In genomic region chr15:77014431-77014830, GRCm38 (mm10) we compare ENCODE assay signal across 12 mouse cellular contexts. TPM values are rescaled to one million over a fixed set of nuclear protein-coding genes. Genes with fewer than 3 reads are reported as not detected.
DNase-seq lines count a peak whose midpoint lies in the region; ATAC-seq and TF ChIP-seq lines count a peak whose summit lies in the region.
"Had no signal": no experiment of that assay in that cellular context is flagged by ENCODE, and none has a peak within 500 bp of the region (broad histone marks: within the 10 kb centered on the region; RNA-seq: fewer than 3 reads in every experiment).

No protein-coding gene starts in this region.

- 65% methylated on average over 6 of the region's 6 CpGs for WGBS in hindbrain, embryonic 11.5 days
- 67% methylated on average over 6 of the region's 6 CpGs for WGBS in hindbrain, embryonic 10.5 days
- WGBS in embryonic facial prominence, embryonic 10.5 days: 49% methylated on average over 6 of the region's 6 CpGs
- 75% methylated on average over 6 of the region's 6 CpGs for WGBS in forebrain, postnatal 0 days
- 70% methylated on average over 6 of the region's 6 CpGs for WGBS in limb, embryonic 13.5 days
- 61% methylated on average over 6 of the region's 6 CpGs for WGBS in liver, postnatal 0 days (ENCODE audit: insufficient replicate concordance)

- H3K27ac ChIP-seq in hindbrain, embryonic 11.5 days (ENCODE audit: low read depth, low read length): no peak overlapping the region
- H3K27ac ChIP-seq in hindbrain, embryonic 10.5 days: no peak overlapping the region
- H3K27ac ChIP-seq in embryonic facial prominence, embryonic 10.5 days (replicated peaks): peak overlapping the region; percentile 63
- H3K27ac ChIP-seq in forebrain, postnatal 0 days (ENCODE audit: low read depth, low read length): peak overlapping the region; percentile 72
- H3K27ac ChIP-seq in limb, embryonic 13.5 days: 0 out of 2 replicates have a peak overlapping the region, but pooled peaks have one; percentile 39
- no peak overlapping the region for H3K27ac ChIP-seq in liver, postnatal 0 days (ENCODE audit: low read depth)

- no peak for TF ChIP-seq EP300 in liver, postnatal 0 days (IDR thresholded peaks at IDR 0.05; ENCODE audit: low read depth)

- peaks cover 3% of the 10 kb centered on the region; the same call in 1 of the 2 replicates for H3K4me1 ChIP-seq in hindbrain, embryonic 11.5 days (replicated peaks; ENCODE audit: control insufficient read depth, insufficient read depth, low read length)
- peaks cover 22% of the 10 kb centered on the region for H3K4me1 ChIP-seq in hindbrain, embryonic 10.5 days (replicated peaks)
- H3K4me1 ChIP-seq in embryonic facial prominence, embryonic 10.5 days: peaks cover 27% of the 10 kb centered on the region
- no peaks in the 10 kb centered on the region for H3K4me1 ChIP-seq in forebrain, postnatal 0 days (ENCODE audit: insufficient read depth)
- H3K4me1 ChIP-seq in limb, embryonic 13.5 days: peaks cover 20% of the 10 kb centered on the region; the same call in 1 of the 2 replicates
- H3K4me1 ChIP-seq in liver, postnatal 0 days (ENCODE audit: insufficient read depth): no peaks in the 10 kb centered on the region

- no peaks in the 10 kb centered on the region for H3K9me3 ChIP-seq in hindbrain, embryonic 11.5 days (ENCODE audit: control insufficient read depth, low read length)
- no peaks in the 10 kb centered on the region for H3K9me3 ChIP-seq in hindbrain, embryonic 10.5 days
- no peaks in the 10 kb centered on the region for H3K9me3 ChIP-seq in embryonic facial prominence, embryonic 10.5 days
- no peaks in the 10 kb centered on the region for H3K9me3 ChIP-seq in forebrain, postnatal 0 days (ENCODE audit: low read length)
- no peaks in the 10 kb centered on the region for H3K9me3 ChIP-seq in limb, embryonic 13.5 days
- no peaks in the 10 kb centered on the region for H3K9me3 ChIP-seq in liver, postnatal 0 days (ENCODE audit: low read length)

- no peak overlapping the region for H3K4me3 ChIP-seq in hindbrain, embryonic 11.5 days (ENCODE audit: low read depth, low read length)
- no peak overlapping the region for H3K4me3 ChIP-seq in hindbrain, embryonic 10.5 days
- H3K4me3 ChIP-seq in embryonic facial prominence, embryonic 10.5 days: no peak overlapping the region
- no peak overlapping the region for H3K4me3 ChIP-seq in forebrain, postnatal 0 days (ENCODE audit: low read depth, low read length)
- H3K4me3 ChIP-seq in limb, embryonic 13.5 days: no peak overlapping the region
- no peak overlapping the region for H3K4me3 ChIP-seq in liver, postnatal 0 days (ENCODE audit: low read depth, low read length)
- H3K4me3 ChIP-seq: megakaryocyte, embryonic 14.5 days had no signal

- TF ChIP-seq CTCF in forebrain, postnatal 0 days (IDR thresholded peaks at IDR 0.05; ENCODE audit: low read depth): no peak
- no peak for TF ChIP-seq CTCF in liver, postnatal 0 days (IDR thresholded peaks at IDR 0.05; ENCODE audit: low read depth)

- H3K36me3 ChIP-seq in hindbrain, embryonic 11.5 days (ENCODE audit: control insufficient read depth, insufficient read depth, low read length): no peaks in the 10 kb centered on the region
- no peaks in the 10 kb centered on the region for H3K36me3 ChIP-seq in hindbrain, embryonic 10.5 days
- H3K36me3 ChIP-seq in embryonic facial prominence, embryonic 10.5 days (replicated peaks): no peaks in the 10 kb centered on the region
- no peaks in the 10 kb centered on the region for H3K36me3 ChIP-seq in forebrain, postnatal 0 days (ENCODE audit: insufficient read depth)
- H3K36me3 ChIP-seq in limb, embryonic 13.5 days: no peaks in the 10 kb centered on the region
- no peaks in the 10 kb centered on the region for H3K36me3 ChIP-seq in liver, postnatal 0 days (replicated peaks; ENCODE audit: insufficient read depth, low read length)

- no peak overlapping the region for H3K9ac ChIP-seq in hindbrain, embryonic 11.5 days (ENCODE audit: low read depth, low read length)
- no peak overlapping the region for H3K9ac ChIP-seq in forebrain, postnatal 0 days
- no peak overlapping the region for H3K9ac ChIP-seq in limb, embryonic 13.5 days
- no peak overlapping the region for H3K9ac ChIP-seq in liver, postnatal 0 days (replicated peaks)

- no peaks in the 10 kb centered on the region for H3K27me3 ChIP-seq in hindbrain, embryonic 11.5 days (ENCODE audit: control insufficient read depth, insufficient read depth, low read length)
- no peaks in the 10 kb centered on the region for H3K27me3 ChIP-seq in hindbrain, embryonic 10.5 days (ENCODE audit: insufficient read depth, poor library complexity, severe bottlenecking)
- 0 out of 2 replicates have a peak, but pooled peaks cover 6% of the 10 kb centered on the region for H3K27me3 ChIP-seq in embryonic facial prominence, embryonic 10.5 days (replicated peaks; ENCODE audit: low read depth, poor library complexity, severe bottlenecking)
- no peaks in the 10 kb centered on the region for H3K27me3 ChIP-seq in forebrain, postnatal 0 days (ENCODE audit: insufficient read depth, low read length)
- H3K27me3 ChIP-seq in limb, embryonic 13.5 days: no peaks in the 10 kb centered on the region
- H3K27me3 ChIP-seq in liver, postnatal 0 days (ENCODE audit: insufficient read depth, low read length): no peaks in the 10 kb centered on the region

- no peak overlapping the region for H3K4me2 ChIP-seq in hindbrain, embryonic 11.5 days (replicated peaks; ENCODE audit: low read depth, low read length)
- H3K4me2 ChIP-seq in forebrain, postnatal 0 days (ENCODE audit: low read depth): peak overlapping the region; percentile 5; the same call in 1 of the 2 replicates
- H3K4me2 ChIP-seq in limb, embryonic 13.5 days (replicated peaks): peak overlapping the region; percentile 21; the same call in 1 of the 2 replicates
- no peak overlapping the region for H3K4me2 ChIP-seq in liver, postnatal 0 days (ENCODE audit: low read depth, low read length)

- DNase-seq in hindbrain, embryonic 11.5 days (ENCODE audit: low spot score): peak; percentile 19
- no peak for DNase-seq in hindbrain, embryonic 10.5 days (ENCODE audit: low spot score)
- DNase-seq in embryonic facial prominence, embryonic 10.5 days (ENCODE audit: low spot score): no peak
- peak; percentile 17 for DNase-seq in forebrain, postnatal 0 days
- no peak for DNase-seq in layer of hippocampus, adult 8-10 months (ENCODE audit: low spot score in 2 of 2)
- DNase-seq in ovary, postnatal 10 days (ENCODE audit: low spot score): no peak
- no peak for DNase-seq in liver, postnatal 0 days
- DNase-seq: cerebellum, adult 11-12 months; thymus, postnatal 36 days had no signal

- ATAC-seq in hindbrain, embryonic 11.5 days (ENCODE audit: low FRiP score): no peak
- ATAC-seq in forebrain, postnatal 0 days: no peak
- ATAC-seq in limb, embryonic 13.5 days (ENCODE audit: low FRiP score, low read depth): no peak
- no peak for ATAC-seq in liver, postnatal 0 days

RNA-seq across cellular contexts. Expression of gene Apol6, which starts 30.1 kb away (rescaled TPM):
- polyA plus RNA-seq in hindbrain, embryonic 11.5 days (2014; fragmentation: Nextera tagmentation; extraction: Ambion mirVana): not detected in 2 replicates
- 0.06 TPM in 1 of 2 replicates, not detected in the other for polyA plus RNA-seq in hindbrain, embryonic 10.5 days (2016; fragmentation: Nextera tagmentation; extraction: Ambion mirVana)
- 0.07 and 0.16 TPM in 2 replicates for polyA plus RNA-seq in embryonic facial prominence, embryonic 10.5 days (2016; fragmentation: Nextera tagmentation; extraction: Ambion mirVana)
- 0.19 TPM in 1 of 2 replicates, not detected in the other for total RNA-seq in forebrain, postnatal 0 days (2014; rRNA removed)
- polyA plus RNA-seq in forebrain, postnatal 0 days (2015; fragmentation: Nextera tagmentation; extraction: Ambion mirVana): not detected in 2 replicates
- 0.10 TPM in 1 of 2 replicates, not detected in the other for polyA plus RNA-seq in limb, embryonic 13.5 days (2015; fragmentation: Nextera tagmentation; extraction: Ambion mirVana)
- under 1 TPM in 1 of 4 experiments, not detected in 3; 0.47 TPM for total RNA-seq in layer of hippocampus, adult 8-10 months (2022)
- not detected in 2 replicates for polyA plus RNA-seq in liver, postnatal 0 days (2015; fragmentation: Nextera tagmentation; extraction: Ambion mirVana)

RNA-seq across cellular contexts. Expression of gene Mb, which starts 36.0 kb away (rescaled TPM):
- 0.39 and 0.53 TPM in 2 replicates for polyA plus RNA-seq in hindbrain, embryonic 11.5 days (2014; fragmentation: Nextera tagmentation; extraction: Ambion mirVana)
- 0.63 TPM in 1 of 2 replicates, not detected in the other for polyA plus RNA-seq in hindbrain, embryonic 10.5 days (2016; fragmentation: Nextera tagmentation; extraction: Ambion mirVana)
- 0.72 and 0.86 TPM in 2 replicates for polyA plus RNA-seq in embryonic facial prominence, embryonic 10.5 days (2016; fragmentation: Nextera tagmentation; extraction: Ambion mirVana)
- 0.62 and 3.6 TPM in 2 replicates for total RNA-seq in forebrain, postnatal 0 days (2014; rRNA removed)
- polyA plus RNA-seq in forebrain, postnatal 0 days (2015; fragmentation: Nextera tagmentation; extraction: Ambion mirVana): 0.21 and 0.33 TPM in 2 replicates
- 10.1 and 13.6 TPM in 2 replicates for polyA plus RNA-seq in limb, embryonic 13.5 days (2015; fragmentation: Nextera tagmentation; extraction: Ambion mirVana)
- total RNA-seq in layer of hippocampus, adult 8-10 months (2022): 1 to 10 TPM in 1 of 4 experiments, under 1 TPM in 2, not detected in 1; 0.31 to 2.2 (median 0.52) TPM
- 0.15 and 6.6 TPM in 2 replicates for polyA plus RNA-seq in liver, postnatal 0 days (2015; fragmentation: Nextera tagmentation; extraction: Ambion mirVana)
- total RNA-seq: left cerebral cortex, postnatal 36 days had no signal

Comparison
In these comparisons a context has a peak if more than half of its experiments do, and no peak if none do; other contexts are left out.
1. DNase-seq: peak in hindbrain, embryonic 11.5 days (single experiment) and forebrain, postnatal 0 days (single experiment); none in hindbrain, embryonic 10.5 days (single experiment), embryonic facial prominence, embryonic 10.5 days (single experiment), layer of hippocampus, adult 8-10 months (0 of 2), ovary, postnatal 10 days (single experiment) and liver, postnatal 0 days (single experiment).
2. H3K27ac ChIP-seq: peak in embryonic facial prominence, embryonic 10.5 days (single experiment), forebrain, postnatal 0 days (single experiment) and limb, embryonic 13.5 days (single experiment); none in hindbrain, embryonic 11.5 days (single experiment), hindbrain, embryonic 10.5 days (single experiment) and liver, postnatal 0 days (single experiment).
3. H3K4me2 ChIP-seq: peak in forebrain, postnatal 0 days (single experiment) and limb, embryonic 13.5 days (single experiment); none in hindbrain, embryonic 11.5 days (single experiment) and liver, postnatal 0 days (single experiment).